16 mouse cellular contexts compared by ENCODE assay signal in the genomic region with DNA sequence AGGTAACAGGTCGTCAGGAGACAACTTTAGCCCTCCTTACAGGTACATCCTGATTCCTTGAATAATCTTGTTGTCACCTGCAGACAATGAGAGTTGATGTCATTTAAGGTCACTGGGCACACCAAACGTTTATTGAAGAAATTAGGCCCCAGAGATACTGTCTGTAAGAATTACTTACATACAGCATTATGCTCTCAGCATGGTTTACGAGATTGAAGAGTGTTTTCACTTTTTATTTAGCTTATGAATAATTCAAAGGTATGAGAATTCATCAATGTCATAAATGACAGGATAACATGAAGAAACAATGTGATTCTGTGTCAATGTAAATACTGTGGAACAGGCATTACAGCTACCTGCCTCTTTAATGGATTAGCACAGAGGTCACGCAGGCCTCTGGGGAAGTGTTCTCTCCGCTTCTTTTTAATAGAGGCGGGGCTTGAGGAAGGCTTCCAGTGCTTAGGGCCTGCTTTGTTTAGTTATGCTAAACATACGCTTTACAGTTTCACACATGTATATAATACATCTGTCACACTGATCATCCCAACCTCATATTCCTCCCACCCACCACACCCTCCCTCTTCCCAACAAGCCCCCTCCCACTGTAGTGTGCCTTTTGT. TPM values are rescaled to one million over a fixed set of nuclear protein-coding genes. Genes with fewer than 3 reads are reported as not detected.
DNase-seq lines count a peak whose midpoint lies in the region; ATAC-seq lines count a peak whose summit lies in the region.
"Had no signal": no experiment of that assay in that cellular context is flagged by ENCODE, and none has a peak within 500 bp of the region (broad histone marks: within the 10 kb centered on the region; RNA-seq: fewer than 3 reads in every experiment).

No protein-coding gene starts in this region.

- ATAC-seq in neural tube, embryonic 11.5 days (ENCODE audit: insufficient read depth, low FRiP score, low TSS enrichment), result no peak
- ATAC-seq in hindbrain, embryonic 13.5 days (ENCODE audit: low FRiP score), result peak; percentile 65
- ATAC-seq in intestine, embryonic 15.5 days, result no peak
- ATAC-seq: CD4-positive, CD25-positive, alpha-beta regulatory T cell, adult 4 months had no signal

- H3K9me3 ChIP-seq in neural tube, embryonic 11.5 days (ENCODE audit: control insufficient read depth, low read length), result no peaks in the 10 kb centered on the region
- no peaks in the 10 kb centered on the region for H3K9me3 ChIP-seq in hindbrain, embryonic 13.5 days
- no peaks in the 10 kb centered on the region for H3K9me3 ChIP-seq in intestine, embryonic 15.5 days
- H3K9me3 ChIP-seq: heart, embryonic 15.5 days; limb, embryonic 12.5 days; megakaryocyte, embryonic 14.5 days had no signal

- H3K27me3 ChIP-seq in neural tube, embryonic 11.5 days (ENCODE audit: control insufficient read depth, insufficient read depth, low read length), result no peaks in the 10 kb centered on the region
- no peaks in the 10 kb centered on the region for H3K27me3 ChIP-seq in hindbrain, embryonic 13.5 days
- no peaks in the 10 kb centered on the region for H3K27me3 ChIP-seq in intestine, embryonic 15.5 days (replicated peaks)
- H3K27me3 ChIP-seq: heart, embryonic 15.5 days; limb, embryonic 12.5 days; megakaryocyte, embryonic 14.5 days had no signal

- no peak overlapping the region for H3K9ac ChIP-seq in neural tube, embryonic 11.5 days (ENCODE audit: low read length)
- no peak overlapping the region for H3K9ac ChIP-seq in hindbrain, embryonic 13.5 days
- no peak overlapping the region for H3K9ac ChIP-seq in intestine, embryonic 15.5 days
- H3K9ac ChIP-seq: heart, embryonic 15.5 days; limb, embryonic 12.5 days; liver, embryonic 14.5 days had no signal

- no peak overlapping the region for H3K4me2 ChIP-seq in neural tube, embryonic 11.5 days (ENCODE audit: low read depth)
- no peak overlapping the region for H3K4me2 ChIP-seq in hindbrain, embryonic 13.5 days
- no peak overlapping the region for H3K4me2 ChIP-seq in intestine, embryonic 15.5 days (replicated peaks)
- H3K4me2 ChIP-seq: heart, embryonic 15.5 days; limb, embryonic 12.5 days had no signal

- H3K27ac ChIP-seq in neural tube, embryonic 11.5 days (ENCODE audit: low read depth, low read length), result no peak overlapping the region
- no peak overlapping the region for H3K27ac ChIP-seq in hindbrain, embryonic 13.5 days
- H3K27ac ChIP-seq in intestine, embryonic 15.5 days, result no peak overlapping the region
- H3K27ac ChIP-seq: heart, embryonic 15.5 days; left cerebral cortex, adult 2 months; limb, embryonic 12.5 days; liver, embryonic 14.5 days had no signal

- WGBS in neural tube, embryonic 11.5 days, result 74% methylated on average over 7 of the region's 7 CpGs
- WGBS in hindbrain, embryonic 13.5 days, result 40% methylated on average over 7 of the region's 7 CpGs
- WGBS in intestine, embryonic 15.5 days, result 62% methylated on average over 7 of the region's 7 CpGs

- 0 out of 2 replicates have a peak, but pooled peaks cover 4% of the 10 kb centered on the region for H3K4me1 ChIP-seq in neural tube, embryonic 11.5 days (ENCODE audit: control insufficient read depth, insufficient read depth, low read length)
- H3K4me1 ChIP-seq in hindbrain, embryonic 13.5 days (replicated peaks), result peaks cover 19% of the 10 kb centered on the region
- H3K4me1 ChIP-seq in intestine, embryonic 15.5 days (replicated peaks), result no peaks in the 10 kb centered on the region

- H3K4me3 ChIP-seq in neural tube, embryonic 11.5 days (ENCODE audit: low read depth, low read length), result no peak overlapping the region
- H3K4me3 ChIP-seq in hindbrain, embryonic 13.5 days, result no peak overlapping the region
- no peak overlapping the region for H3K4me3 ChIP-seq in intestine, embryonic 15.5 days (replicated peaks)
- H3K4me3 ChIP-seq: heart, embryonic 15.5 days; left cerebral cortex, adult 2 months; limb, embryonic 12.5 days; megakaryocyte, embryonic 14.5 days had no signal

- H3K36me3 ChIP-seq in neural tube, embryonic 11.5 days (ENCODE audit: control insufficient read depth, insufficient read depth, low read length), result no peaks in the 10 kb centered on the region
- H3K36me3 ChIP-seq in hindbrain, embryonic 13.5 days, result no peaks in the 10 kb centered on the region
- no peaks in the 10 kb centered on the region for H3K36me3 ChIP-seq in intestine, embryonic 15.5 days
- H3K36me3 ChIP-seq: heart, embryonic 15.5 days; limb, embryonic 12.5 days had no signal

- DNase-seq in cerebellum, postnatal 10 days, result peak; percentile 7 to 15
- no peak for DNase-seq in cerebellum, adult 11 months
- peak; percentile 16 for DNase-seq in neural tube, embryonic 11.5 days (ENCODE audit: low spot score)
- DNase-seq in neural tube, embryonic 10.5 days (ENCODE audit: extremely low spot score, low spot score), result no peak
- DNase-seq in urinary bladder, postnatal 10 days (ENCODE audit: low spot score), result no peak
- no peak for DNase-seq in lung, adult 18-20 months
- DNase-seq: cerebellum, adult 2 months; kidney, postnatal 25 days had no signal

RNA-seq across cellular contexts. Expression of a gene that starts 37.2 kb away (rescaled TPM):
- polyA plus RNA-seq in neural tube, embryonic 11.5 days (2014; fragmentation: Nextera tagmentation; extraction: Ambion mirVana), result 9.0 and 10.8 TPM in 2 replicates
- 5.9 and 6.0 TPM in 2 replicates for polyA plus RNA-seq in hindbrain, embryonic 13.5 days (2015; fragmentation: Nextera tagmentation; extraction: Ambion mirVana)
- 13.5 and 13.8 TPM in 2 replicates for polyA plus RNA-seq in intestine, embryonic 15.5 days (2015; fragmentation: Nextera tagmentation; extraction: Ambion mirVana)

Comparison
In these comparisons a context has a peak if more than half of its experiments do, and no peak if none do; other contexts are left out.
1. DNase-seq: peak in cerebellum, postnatal 10 days (2 of 2) and neural tube, embryonic 11.5 days (single experiment); none in cerebellum, adult 11 months (single experiment), neural tube, embryonic 10.5 days (single experiment), urinary bladder, postnatal 10 days (single experiment) and lung, adult 18-20 months (0 of 2).